7 mouse cellular contexts compared by ENCODE assay signal in genomic region chr1:162184003-162184748, GRCm38 (mm10).
DNase-seq lines count a peak whose midpoint lies in the region; ATAC-seq lines count a peak whose summit lies in the region.

No protein-coding gene starts in this region.

- peaks cover 38% of the 10 kb centered on the region for H3K4me1 ChIP-seq in hindbrain, embryonic 13.5 days (replicated peaks)
- no peaks in the 10 kb centered on the region for H3K4me1 ChIP-seq in liver, embryonic 12.5 days

- 46% methylated on average over 14 of the region's 14 CpGs for WGBS in hindbrain, embryonic 13.5 days
- 57% methylated on average over 14 of the region's 14 CpGs for WGBS in liver, embryonic 12.5 days (ENCODE audit: insufficient replicate concordance)

- peak; percentile 94 for DNase-seq in NIH3T3 (ENCODE audit: low read depth)
- DNase-seq in gastrocnemius, adult 8-10 months (ENCODE audit: low spot score in 2 of 2), result peak; percentile 50 to 59
- no peak for DNase-seq in thymus, adult 18-20 months
- no peak for DNase-seq in yolk sac, embryonic 10.5 days (ENCODE audit: low spot score)

- H3K27me3 ChIP-seq in hindbrain, embryonic 13.5 days, result no peaks in the 10 kb centered on the region
- H3K27me3 ChIP-seq in liver, embryonic 12.5 days (replicated peaks), result no peaks in the 10 kb centered on the region

- peak overlapping the region; percentile 69 for H3K27ac ChIP-seq in hindbrain, embryonic 13.5 days
- peak overlapping the region; percentile 20; the same call in 1 of the 2 replicates for H3K27ac ChIP-seq in liver, embryonic 12.5 days

- no peak overlapping the region for H3K4me3 ChIP-seq in hindbrain, embryonic 13.5 days
- no peak overlapping the region for H3K4me3 ChIP-seq in liver, embryonic 12.5 days

- H3K4me2 ChIP-seq in hindbrain, embryonic 13.5 days, result no peak overlapping the region
- H3K4me2 ChIP-seq in liver, embryonic 12.5 days, result no peak overlapping the region

- H3K9ac ChIP-seq in hindbrain, embryonic 13.5 days, result no peak overlapping the region
- no peak overlapping the region for H3K9ac ChIP-seq in liver, embryonic 12.5 days

- no peaks in the 10 kb centered on the region for H3K36me3 ChIP-seq in hindbrain, embryonic 13.5 days
- H3K36me3 ChIP-seq in liver, embryonic 12.5 days, result no peaks in the 10 kb centered on the region

- no peaks in the 10 kb centered on the region for H3K9me3 ChIP-seq in hindbrain, embryonic 13.5 days
- no peaks in the 10 kb centered on the region for H3K9me3 ChIP-seq in liver, embryonic 12.5 days (replicated peaks)

- peak; percentile 74 for ATAC-seq in cerebellum, adult (ENCODE audit: insufficient number of reproducible peaks, low FRiP score, low TSS enrichment)
- 0 out of 2 replicates have a peak, but pooled peaks have one; percentile 29 for ATAC-seq in hindbrain, embryonic 13.5 days (ENCODE audit: low FRiP score)
- no peak for ATAC-seq in liver, embryonic 12.5 days

Comparison
In these comparisons a context has a peak if more than half of its experiments do, and no peak if none do; other contexts are left out.
1. DNase-seq: peak in NIH3T3 (single experiment) and gastrocnemius, adult 8-10 months (2 of 2); none in thymus, adult 18-20 months (0 of 2) and yolk sac, embryonic 10.5 days (single experiment).